Mouse (Mus musculus): ENCODE results near the gene Rbpj. TPM values are rescaled to one million over a fixed set of nuclear protein-coding genes. Genes with fewer than 3 reads are reported as not detected.
"Not testable (repeated sequence)": the region's sequence is repeated elsewhere in the genome, so short reads cannot be mapped to it uniquely, and the experiment has no call there.

Gene Rbpj
- total RNA-seq, 4 experiments from 2014 or later = 15.0 to 25.0 (median 19.4) TPM

GRCm38 (mm10) chr5:53550329-53550728 is 84.4 kb downstream of the Rbpj start:
- DNase-seq (ENCODE audit: low spot score in 2 of 2) = not testable (repeated sequence)

GRCm38 (mm10) chr5:53551394-53551793 is 85.4 kb downstream of the Rbpj start:
- DNase-seq (ENCODE audit: low spot score in 2 of 2) = no peak

GRCm38 (mm10) chr5:53551910-53552309 is 86.0 kb downstream of the Rbpj start:
- no peak for DNase-seq (ENCODE audit: low spot score in 2 of 2)

- DNase-seq (ENCODE audit: low spot score in 2 of 2) = no peak
Observed at GRCm38 (mm10) chr5:53553281-53553680, 87.3 kb downstream of the Rbpj start.

- no peak for DNase-seq (ENCODE audit: low spot score in 2 of 2)
Observed at GRCm38 (mm10) chr5:53554180-53554579, 88.2 kb downstream of the Rbpj start.

- DNase-seq (ENCODE audit: low spot score in 2 of 2) = no peak
Observed at GRCm38 (mm10) chr5:53554926-53555325, 89.0 kb downstream of the Rbpj start.

GRCm38 (mm10) chr5:53555474-53555873 is 89.5 kb downstream of the Rbpj start:
- no peak for DNase-seq (ENCODE audit: low spot score in 2 of 2)

- DNase-seq (ENCODE audit: low spot score in 2 of 2) = no peak
Observed at GRCm38 (mm10) chr5:53555929-53556328, 90.0 kb downstream of the Rbpj start.

GRCm38 (mm10) chr5:53557544-53558260 is 91.8 kb downstream of the Rbpj start:
- DNase-seq (ENCODE audit: low spot score in 2 of 2) = no peak

GRCm38 (mm10) chr5:53561160-53561559 is 95.2 kb downstream of the Rbpj start:
- no peak for DNase-seq (ENCODE audit: low spot score in 2 of 2)

- no peak for DNase-seq (ENCODE audit: low spot score in 2 of 2)
Observed at GRCm38 (mm10) chr5:53564309-53564708, 98.4 kb downstream of the Rbpj start.

GRCm38 (mm10) chr5:53565213-53565794 is 99.4 kb downstream of the Rbpj start:
- no peak for DNase-seq (ENCODE audit: low spot score in 2 of 2)

- DNase-seq (ENCODE audit: low spot score in 2 of 2) = no peak
Observed at GRCm38 (mm10) chr5:53566485-53567083, 100.6 kb downstream of the Rbpj start.

GRCm38 (mm10) chr5:53572496-53572895 is 106.5 kb downstream of the Rbpj start:
- DNase-seq (ENCODE audit: low spot score in 2 of 2) = no peak

GRCm38 (mm10) chr5:53574883-53575442 is 109.0 kb downstream of the Rbpj start:
- no peak for DNase-seq (ENCODE audit: low spot score in 2 of 2)

- DNase-seq (ENCODE audit: low spot score in 2 of 2) = no peak
Observed at GRCm38 (mm10) chr5:53577272-53577889, 111.4 kb downstream of the Rbpj start.

GRCm38 (mm10) chr5:53584069-53584767 is 118.3 kb downstream of the Rbpj start:
- no peak for DNase-seq (ENCODE audit: low spot score in 2 of 2)

- DNase-seq (ENCODE audit: low spot score in 2 of 2) = no peak
Observed at GRCm38 (mm10) chr5:53588421-53589171, 122.6 kb downstream of the Rbpj start.

GRCm38 (mm10) chr5:53589172-53589960 is 123.4 kb downstream of the Rbpj start:
- peak; percentile 87 to 94 for DNase-seq (ENCODE audit: low spot score in 2 of 2)
